Mouse (Mus musculus) testis, adult 2 months (tissue): ENCODE measurements at regions not wholly inside any gene's neighbourhood (a gene's known extent, or its start where the extent isn't known, plus 50 kb on each side); places are given as distances from the start of the nearest gene placed in this dataset.

ENCODE experiments used
- CTCF ChIP-seq: fragments of 200-500 bp; IDR thresholded peaks from 2 replicates; pipeline ENCODE4 v1.5.1; 2012; ENCODE audit warnings: low read depth, mild to moderate bottlenecking, inconsistent platforms, low read length, moderate library complexity; ENCODE audit not compliant: control insufficient read depth, insufficient read depth, insufficient replicate concordance
- POLR2A ChIP-seq: fragments of 200-500 bp; IDR thresholded peaks from 2 replicates; pipeline ENCODE4 v1.6.1; 2012; ENCODE audit warnings: low read depth, mild to moderate bottlenecking, inconsistent platforms, low read length, moderate library complexity; ENCODE audit not compliant: control insufficient read depth

GRCm38 (mm10) chr2:34074066-34074465, 186.3 kb upstream of the Mvb12b start:
- TF ChIP-seq POLR2A (no peak), CTCF (no peak)
